Mouse (Mus musculus) spleen, postnatal 36 days (tissue): ENCODE data around the gene Lpgat1.

Experiments used
- DNase-seq, 2 experiments: peaks; one replicate each; pipeline ENCODE4 v3.0.0; 2022; ENCODE audit warnings: low spot score in 2 of 2, mixed read lengths in 1 of 2

Gene Lpgat1

GRCm38 (mm10) chr1:191736425-191736824, 18.8 kb downstream of the Lpgat1 start:
- DNase-seq = no peak

DNA sequence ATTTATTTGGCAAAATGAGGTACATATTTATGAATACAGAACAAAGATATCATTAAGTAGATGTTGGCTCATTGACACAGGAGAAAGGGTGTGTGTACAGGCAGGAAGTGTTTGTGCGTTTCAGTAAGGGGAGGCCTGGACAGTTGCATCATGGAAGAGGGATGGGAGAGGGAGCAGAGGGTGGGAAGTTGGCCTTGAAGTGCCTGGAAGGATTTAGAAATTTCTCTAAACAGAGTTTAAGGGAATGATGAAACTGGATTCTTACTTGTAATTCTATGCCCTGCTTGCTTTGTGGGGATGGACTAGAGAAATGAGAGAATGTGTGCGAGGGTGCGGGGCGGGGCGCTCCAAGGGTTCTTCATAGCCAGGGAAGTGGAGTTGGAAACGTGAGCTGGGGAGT, 20.2 kb downstream of the Lpgat1 start:
- DNase-seq = no peak

DNA sequence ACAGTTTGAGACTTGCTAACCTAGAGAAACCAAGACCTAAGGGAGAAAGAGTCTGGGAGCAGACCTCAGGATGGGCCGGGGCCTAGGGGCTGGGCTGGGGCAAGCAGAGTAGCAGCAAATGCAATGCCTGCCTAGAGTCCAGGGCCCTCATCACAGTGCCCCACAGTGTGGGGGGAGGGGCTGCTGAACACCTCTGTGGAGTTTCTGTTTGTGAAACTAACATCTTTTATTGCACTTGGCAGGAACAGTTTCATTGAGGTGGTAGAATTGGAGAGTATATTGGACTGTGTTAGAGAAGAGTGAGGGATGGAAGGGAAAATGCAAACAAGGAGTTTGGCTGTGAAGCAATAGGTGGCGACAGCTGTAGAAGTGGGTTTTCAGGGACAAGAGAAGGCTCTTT, 21.1 kb downstream of the Lpgat1 start:
- no peak for DNase-seq

- DNase-seq = peak; percentile 22 to 35
Observed at GRCm38 (mm10) chr1:191740587-191741361, 23.1 kb downstream of the Lpgat1 start.

- no peak for DNase-seq
Observed at GRCm38 (mm10) chr1:191741635-191742034, 24.0 kb downstream of the Lpgat1 start.

- DNase-seq = no peak
Observed at GRCm38 (mm10) chr1:191748431-191748830, 30.8 kb downstream of the Lpgat1 start.

DNA sequence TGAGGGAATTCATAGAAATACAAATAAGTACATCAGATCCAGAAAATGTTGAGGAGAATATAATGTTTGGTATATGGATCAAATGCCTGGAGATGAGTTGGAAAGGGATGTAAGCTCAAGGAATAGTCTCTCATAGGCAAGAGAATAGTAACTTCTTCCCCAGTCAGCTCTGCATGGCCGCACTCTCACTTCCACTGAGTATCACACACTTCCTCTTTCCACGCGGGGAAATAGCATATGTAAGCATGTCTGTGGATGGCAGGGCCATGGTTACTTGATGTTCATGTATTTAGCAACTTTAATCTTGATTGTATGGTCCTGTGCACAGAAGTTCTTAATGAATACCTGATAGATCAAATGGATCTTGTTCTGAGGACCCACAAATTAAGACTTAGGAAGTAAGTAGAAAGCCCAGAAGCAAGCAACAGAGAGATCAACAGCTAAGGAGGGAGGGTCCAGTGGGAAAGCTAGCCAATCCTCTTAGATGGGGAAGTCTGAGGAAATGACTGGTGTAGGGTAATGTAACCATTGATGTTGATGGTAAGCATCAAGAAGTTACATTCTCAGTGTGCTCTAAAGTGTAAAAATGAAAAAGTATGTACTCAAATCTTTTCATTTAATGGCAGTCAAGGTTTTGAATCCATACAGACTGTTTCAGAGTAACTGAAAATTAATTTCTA, 39.0 kb downstream of the Lpgat1 start:
- peak; percentile 84 to 86 for DNase-seq

DNA sequence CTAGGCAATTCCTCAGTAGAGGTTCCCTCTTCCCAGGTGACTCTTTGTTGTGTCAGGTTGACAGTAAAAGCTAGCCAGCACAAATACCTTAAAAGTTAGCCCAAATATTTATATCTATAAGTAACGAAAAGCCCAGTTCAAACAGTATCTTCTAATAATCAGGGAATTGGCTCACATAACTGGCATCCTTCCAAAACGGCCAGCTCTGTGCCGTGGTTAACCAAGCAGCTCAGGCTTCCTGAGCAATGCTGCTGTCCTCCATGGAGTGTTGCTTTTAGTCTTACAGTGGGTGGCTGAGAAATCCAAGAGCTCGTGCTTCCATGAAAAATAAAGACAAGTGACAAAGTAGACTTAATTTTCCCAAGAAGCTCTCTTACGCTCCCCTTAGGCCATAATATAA, 56.5 kb downstream of the Lpgat1 start:
- DNase-seq = no peak

DNA sequence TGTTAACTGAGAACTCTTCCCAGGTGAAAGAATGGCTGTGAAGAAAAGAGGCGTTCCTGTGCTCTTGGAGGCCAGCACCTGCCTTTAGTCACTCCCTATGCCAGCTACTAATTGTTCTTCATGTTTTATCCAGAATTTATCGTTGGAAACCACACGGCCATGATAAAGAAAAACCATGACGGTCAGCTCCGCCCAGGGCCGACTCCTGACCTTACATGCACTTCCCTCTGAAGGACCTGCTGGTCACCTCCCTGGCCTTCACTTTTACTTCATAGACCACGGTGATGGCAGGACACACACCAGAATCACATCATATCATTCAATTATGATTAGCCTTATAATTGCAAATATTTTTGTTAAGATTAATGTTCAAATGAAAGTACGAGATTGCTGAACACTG, 57.5 kb downstream of the Lpgat1 start:
- DNase-seq = no peak

DNA sequence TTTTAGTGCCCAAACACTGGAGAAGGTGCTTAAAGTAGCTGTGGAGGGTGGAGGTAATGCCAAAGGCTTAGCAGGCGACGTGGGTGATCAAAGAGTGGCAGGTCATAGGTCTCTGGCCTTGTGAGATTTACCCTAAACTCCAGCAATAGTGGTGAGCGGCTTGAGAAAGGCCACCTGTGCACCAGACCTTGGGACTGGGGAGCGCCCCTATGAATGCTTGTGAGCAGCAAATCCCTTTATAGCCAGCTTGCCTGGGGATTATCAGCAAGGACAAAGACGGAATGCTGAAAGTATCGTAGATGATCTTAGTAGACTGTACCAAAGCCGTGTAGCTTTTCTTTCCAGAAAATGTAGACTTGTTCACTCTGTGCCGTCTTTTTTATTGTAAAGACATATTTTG, 59.9 kb downstream of the Lpgat1 start:
- no peak for DNase-seq

- DNase-seq = no peak
Observed at GRCm38 (mm10) chr1:191780470-191780869, 62.8 kb downstream of the Lpgat1 start.

- DNase-seq = no peak
Observed at GRCm38 (mm10) chr1:191785108-191785507, 67.5 kb downstream of the Lpgat1 start.

GRCm38 (mm10) chr1:191786255-191786654, 68.6 kb downstream of the Lpgat1 start:
- no peak for DNase-seq

DNA sequence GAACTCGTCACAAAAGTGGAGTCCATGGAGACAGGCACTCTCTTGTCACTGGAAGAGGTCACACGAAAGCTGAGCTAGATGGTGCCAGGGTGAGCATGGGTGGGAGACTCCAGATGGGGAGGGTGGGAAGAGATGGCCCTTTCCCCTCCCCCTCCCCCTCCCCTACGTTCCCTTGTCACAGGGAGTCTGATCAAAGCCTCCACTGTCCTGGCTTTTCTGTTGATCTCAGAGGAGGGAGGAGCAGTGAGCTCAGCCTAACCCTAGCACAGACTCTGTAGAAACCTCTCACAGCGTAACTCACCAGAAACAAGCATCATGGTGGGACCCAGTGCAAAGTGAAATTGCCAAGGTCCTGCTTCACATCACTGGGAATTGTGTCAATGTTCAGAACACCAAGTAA, 69.7 kb downstream of the Lpgat1 start:
- no peak for DNase-seq

- DNase-seq = no peak
Observed at GRCm38 (mm10) chr1:191792991-191793390, 75.4 kb downstream of the Lpgat1 start.

- no peak for DNase-seq
Observed at GRCm38 (mm10) chr1:191793888-191794532, 76.4 kb downstream of the Lpgat1 start.

DNA sequence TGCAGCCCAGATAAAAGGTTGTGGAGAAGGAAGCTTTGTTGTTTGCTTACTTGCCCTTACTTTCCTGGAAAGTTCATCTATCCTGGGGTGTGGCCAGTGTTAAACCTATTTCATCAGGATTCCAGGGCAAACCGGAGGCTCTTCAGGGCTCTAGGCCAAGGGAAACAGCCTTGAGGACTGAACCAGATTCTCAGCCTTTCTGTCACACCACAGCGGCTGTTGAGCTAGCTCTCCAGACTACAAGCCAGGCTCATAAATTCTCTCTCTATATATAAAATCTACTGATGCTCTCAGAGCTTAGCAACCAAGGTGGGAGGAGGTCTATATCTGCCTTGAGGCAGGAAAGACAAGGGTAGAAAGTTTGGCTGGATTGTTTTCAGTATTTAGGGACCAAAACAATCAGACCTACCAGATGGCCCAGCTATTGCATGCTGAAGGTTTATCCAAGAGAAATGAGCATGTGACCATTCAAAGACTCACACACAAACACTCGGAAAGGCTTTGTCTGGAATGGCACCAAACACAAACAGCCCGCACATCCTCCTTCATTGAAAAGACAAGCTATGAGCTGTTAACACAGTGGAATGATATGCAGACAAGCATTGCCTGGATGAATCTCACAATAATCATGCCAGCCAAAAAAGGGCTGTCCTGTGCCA, 78.7 kb downstream of the Lpgat1 start:
- no peak for DNase-seq

GRCm38 (mm10) chr1:191802093-191802819, 84.6 kb downstream of the Lpgat1 start:
- DNase-seq = no peak

DNA sequence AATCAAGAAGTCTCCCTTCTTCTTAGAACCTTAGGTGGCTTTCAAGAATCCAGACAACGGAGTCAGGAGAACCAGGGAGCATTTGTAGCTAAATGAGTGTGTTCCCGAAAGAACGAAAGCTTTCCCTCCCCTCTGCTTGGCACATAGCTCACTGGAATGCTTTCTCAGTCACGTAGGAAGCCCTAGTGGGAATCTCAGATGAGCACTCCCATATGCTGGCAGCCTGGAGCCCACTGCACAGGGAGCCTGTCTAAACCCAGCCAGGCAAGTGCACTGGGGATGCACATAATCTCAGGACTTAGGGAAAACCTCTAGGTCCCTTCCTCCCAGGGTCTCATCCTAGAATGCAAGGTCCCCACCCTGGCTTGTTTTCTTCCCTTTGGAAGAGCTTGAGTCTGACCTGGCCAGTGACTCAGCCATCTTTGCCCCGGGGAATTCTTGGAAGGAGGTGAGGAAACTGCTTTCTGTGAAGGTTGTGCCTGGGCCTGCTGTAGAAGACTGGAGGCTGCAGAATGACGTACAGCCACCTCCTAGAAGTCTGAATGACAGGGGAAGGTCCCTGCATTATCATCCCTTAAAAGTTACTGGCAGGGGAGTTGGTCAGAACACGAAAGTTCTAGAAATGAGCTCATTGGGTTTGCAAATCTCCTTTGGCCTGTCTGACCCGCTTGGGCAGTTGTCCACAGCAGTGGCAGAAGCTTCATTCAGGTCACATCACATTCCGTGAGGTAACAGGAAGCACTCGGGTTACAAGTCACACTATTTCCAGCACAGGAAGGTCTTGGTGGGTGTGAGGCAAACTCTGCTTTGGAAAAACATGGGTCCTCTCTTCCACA, 85.4 kb downstream of the Lpgat1 start:
- no peak for DNase-seq

GRCm38 (mm10) chr1:191804747-191805146, 87.1 kb downstream of the Lpgat1 start:
- no peak for DNase-seq

GRCm38 (mm10) chr1:191805788-191806187, 88.2 kb downstream of the Lpgat1 start:
- DNase-seq = no peak
